Mouse (Mus musculus) C2C12 (cell line): ENCODE measurements around the gene Zswim9. TPM values are rescaled to one million over a fixed set of nuclear protein-coding genes. Genes with fewer than 3 reads are reported as not detected.
A peak's percentile ranks its signal among the peaks of the same experiment; 100 is the strongest.

Source experiments
- H3K27me3 ChIP-seq: one replicate; pipeline ENCODE4 v1.6.1; 2011; ENCODE audit not compliant: control insufficient read depth, insufficient read depth, insufficient read length
- H3K36me3 ChIP-seq: one replicate; pipeline ENCODE4 v1.6.1; 2011; ENCODE audit not compliant: control insufficient read depth, insufficient read depth
- H3K4me3 ChIP-seq: one replicate; pipeline ENCODE4 v1.5.1; 2011; ENCODE audit warnings: mild to moderate bottlenecking, control low read depth; ENCODE audit not compliant: poor library complexity, insufficient read depth, severe bottlenecking
- H3K79me2 ChIP-seq: one replicate; pipeline ENCODE4 v1.6.1; 2011; ENCODE audit not compliant: control insufficient read depth, insufficient read depth
- H3K79me3 ChIP-seq: one replicate; pipeline ENCODE4 v1.6.1; 2011; ENCODE audit warnings: low read depth, control low read depth
- H3ac ChIP-seq: one replicate; pipeline ENCODE3; 2011; ENCODE audit warnings: low read depth; ENCODE audit not compliant: control insufficient read depth, insufficient read length
- CEBPB ChIP-seq: IDR thresholded peaks from one replicate; pipeline ENCODE4 v1.6.1; 2011; ENCODE audit warnings: low read depth, mild to moderate bottlenecking, control low read depth, moderate library complexity
- CTCF ChIP-seq: IDR thresholded peaks from one replicate; pipeline ENCODE4 v1.5.1; 2011; ENCODE audit not compliant: control insufficient read depth, insufficient read depth, insufficient read length
- FOSL1 ChIP-seq: IDR thresholded peaks from one replicate; pipeline ENCODE4 v1.8.0; 2011; ENCODE audit warnings: mild to moderate bottlenecking, low read length; ENCODE audit not compliant: poor library complexity, insufficient read depth, severe bottlenecking
- MAX ChIP-seq: IDR thresholded peaks from one replicate; pipeline ENCODE4 v1.6.1; 2011; ENCODE audit warnings: mild to moderate bottlenecking, control low read depth
- MYOD1 ChIP-seq: IDR thresholded peaks from one replicate; pipeline ENCODE4 v1.6.1; 2011; ENCODE audit warnings: low read depth; ENCODE audit not compliant: control insufficient read depth, insufficient read length
- MYOG ChIP-seq: IDR thresholded peaks from one replicate; pipeline ENCODE4 v1.6.1; 2011; ENCODE audit not compliant: control insufficient read depth, insufficient read length; ENCODE audit errors: extremely low read depth
- USF1 ChIP-seq: IDR thresholded peaks from one replicate; pipeline ENCODE4 v1.6.1; 2011; ENCODE audit warnings: low read depth, mild to moderate bottlenecking, control low read depth, moderate library complexity
- polyA plus RNA-seq: library from polyadenylated mRNA; unstranded; fragments of >200 nt; fragmentation: generic; extraction: Trizol; gene quantifications from one replicate; pipeline ENCODE4 v1.2.1, GENCODE M21; 2012; ENCODE audit warnings: missing spikeins

Gene Zswim9
- polyA plus RNA-seq, 1 experiment, result 3.0 TPM

- Histone ChIP-seq H3K4me3 (peak overlapping the region; percentile 37), H3K27me3 (no peaks in the 10 kb centered on the region), H3K36me3 (peaks cover 29% of the 10 kb centered on the region), H3K79me2 (peaks cover 33% of the 10 kb centered on the region), H3ac (peak overlapping the region; percentile 70), H3K79me3 (peaks cover 17% of the 10 kb centered on the region)
- no peak for TF ChIP-seq USF1
- no peak for TF ChIP-seq MYOG
These were observed 688 bp downstream of the Zswim9 start for GRCm38 (mm10) chr7:13277833-13278232.

GRCm38 (mm10) chr7:13277081-13277480 is 1.4 kb downstream of the Zswim9 start, which contains the start of gene Lig1:
Lig1 (plus strand) TSS chr7:13277283.
- TF ChIP-seq FOSL1 (no peak), MYOD1 (no peak), MYOG (no peak)

GRCm38 (mm10) chr7:13271704-13272103 is 6.8 kb downstream of the Zswim9 start:
- Histone ChIP-seq H3ac (no peak overlapping the region), H3K4me3 (no peak overlapping the region), H3K79me3 (no peaks in the 10 kb centered on the region), H3K79me2 (no peaks in the 10 kb centered on the region), H3K36me3 (peaks cover 18% of the 10 kb centered on the region), H3K27me3 (no peaks in the 10 kb centered on the region)
- TF ChIP-seq FOSL1 (no peak), MYOG (no peak), CTCF (no peak), USF1 (no peak), MAX (no peak), CEBPB (no peak), MYOD1 (no peak)

More at GRCm38 (mm10) chr7:13277081-13277480, 1.4 kb downstream of the Zswim9 start, which contains the start of gene Lig1:
- Histone ChIP-seq H3ac (peak within 1 kb of the TSS; percentile 70), H3K27me3 (no peaks in the 10 kb centered on the region), H3K79me2 (peaks cover 33% of the 10 kb centered on the region), H3K36me3 (peaks cover 29% of the 10 kb centered on the region), H3K4me3 (peak within 1 kb of the TSS; percentile 37), H3K79me3 (peaks cover 17% of the 10 kb centered on the region)

GRCm38 (mm10) chr7:13269394-13269793 is 9.1 kb downstream of the Zswim9 start:
- no peak overlapping the region for H3ac ChIP-seq
- H3K27me3 ChIP-seq, result no peaks in the 10 kb centered on the region
- no peaks in the 10 kb centered on the region for H3K79me2 ChIP-seq
- no peaks in the 10 kb centered on the region for H3K36me3 ChIP-seq
- TF ChIP-seq FOSL1, result no peak
- no peak for TF ChIP-seq USF1
- no peak for TF ChIP-seq CEBPB
- TF ChIP-seq MAX, result no peak
- TF ChIP-seq MYOD1, result no peak
- TF ChIP-seq MYOG, result no peak
- TF ChIP-seq CTCF, result no peak
- H3K4me3 ChIP-seq, result no peak overlapping the region
- no peaks in the 10 kb centered on the region for H3K79me3 ChIP-seq

- Histone ChIP-seq H3K27me3 (no peaks in the 10 kb centered on the region), H3K79me3 (no peaks in the 10 kb centered on the region), H3ac (no peak overlapping the region), H3K36me3 (no peaks in the 10 kb centered on the region), H3K79me2 (no peaks in the 10 kb centered on the region), H3K4me3 (no peak overlapping the region)
- TF ChIP-seq MAX (no peak), FOSL1 (no peak)
These were observed 9.7 kb downstream of the Zswim9 start for GRCm38 (mm10) chr7:13268749-13269260.

DNA sequence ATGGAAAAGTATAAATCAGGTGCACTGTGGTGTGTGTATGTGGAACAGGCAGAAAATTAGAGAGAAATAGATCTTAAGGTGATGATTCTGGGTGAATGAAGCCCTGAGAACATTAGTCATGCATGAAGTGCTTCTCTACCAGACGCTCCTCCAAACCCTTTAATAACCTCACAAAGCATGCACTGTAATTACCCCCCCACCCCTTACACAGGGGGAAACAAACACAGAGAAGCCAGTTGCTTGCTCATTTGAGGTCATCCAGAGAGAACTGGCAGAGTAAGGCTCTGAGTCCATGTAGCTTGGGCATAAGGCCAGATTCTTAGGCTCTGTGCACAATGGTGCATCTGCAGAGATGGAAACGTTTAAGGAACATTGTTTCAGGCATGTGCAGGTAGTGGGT is 14.1 kb downstream of the Zswim9 start:
- Histone ChIP-seq H3K27me3 (no peaks in the 10 kb centered on the region), H3K36me3 (no peaks in the 10 kb centered on the region), H3ac (no peak overlapping the region), H3K4me3 (no peak overlapping the region), H3K79me2 (no peaks in the 10 kb centered on the region), H3K79me3 (no peaks in the 10 kb centered on the region)
- TF ChIP-seq CTCF, result no peak
- no peak for TF ChIP-seq MYOG
- TF ChIP-seq MAX, result no peak
- no peak for TF ChIP-seq FOSL1
